In the genomic region with DNA sequence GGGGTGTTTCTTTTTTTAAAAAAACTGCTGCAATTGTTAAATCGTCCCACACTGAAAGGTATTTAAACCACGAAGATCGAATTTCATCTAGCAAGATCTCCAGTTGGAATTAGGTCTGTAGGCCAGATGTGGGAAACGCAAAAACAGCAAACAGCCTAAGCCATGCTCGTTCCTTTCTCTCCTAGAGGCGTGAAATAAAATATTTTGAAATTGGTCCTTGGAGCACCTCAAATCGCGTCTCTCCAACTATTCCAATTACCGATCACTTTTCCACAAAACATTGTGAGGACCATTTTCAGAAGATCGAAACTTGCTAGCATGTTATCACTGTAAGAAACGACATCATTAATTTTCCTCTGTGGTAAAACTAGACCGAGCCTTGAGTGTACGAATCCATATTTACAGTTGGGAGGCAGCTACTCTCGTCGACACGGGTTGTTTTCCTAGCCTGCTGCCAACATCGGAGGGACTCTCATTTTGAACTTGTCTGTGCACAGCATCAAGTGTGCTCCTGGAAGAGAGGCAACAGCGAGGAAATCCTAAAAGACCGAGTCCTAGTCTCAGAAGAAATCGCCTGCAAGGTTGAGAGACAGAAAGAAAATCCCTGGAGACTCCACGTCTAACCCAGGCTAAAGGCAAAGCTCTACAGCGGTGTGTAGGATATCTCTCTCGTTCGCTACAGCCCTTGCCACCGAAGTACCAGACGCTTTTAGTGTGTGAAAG, we compare ENCODE assay signal across 8 mouse cellular contexts. TPM values are rescaled to one million over a fixed set of nuclear protein-coding genes. Genes with fewer than 3 reads are reported as not detected.
DNase-seq lines count a peak whose midpoint lies in the region; ATAC-seq and TF ChIP-seq lines count a peak whose summit lies in the region.

No protein-coding gene starts in this region.

- no peak for ATAC-seq in embryonic facial prominence, embryonic 12.5 days (ENCODE audit: insufficient number of reproducible peaks, insufficient read depth, low FRiP score, low TSS enrichment)
- no peak for ATAC-seq in heart, embryonic 14.5 days (ENCODE audit: insufficient number of reproducible peaks, insufficient read depth, low FRiP score, low read depth)
- no peak for ATAC-seq in lung, embryonic 14.5 days (ENCODE audit: insufficient read depth)
- no peak for ATAC-seq in megakaryocyte-erythroid progenitor cell, adult 5-6 weeks (replicated peaks; ENCODE audit: low FRiP score, low TSS enrichment, poor library complexity, severe bottlenecking)

- TF ChIP-seq POLR2A in CH12.LX (IDR thresholded peaks at IDR 0.05; ENCODE audit: low read depth, low read length) = no peak

- no peak for TF ChIP-seq CTCF in CH12.LX (conservative IDR thresholded peaks at IDR 0.05 in 1 of 2, IDR thresholded peaks at IDR 0.05 in 1 of 2; ENCODE audit: low read depth in 2 of 2, low read length in 2 of 2)
- no peak for TF ChIP-seq CTCF in lung, embryonic 14.5 days (IDR thresholded peaks at IDR 0.05; ENCODE audit: low read depth)

- peak overlapping the region; percentile 76 for H3K4me2 ChIP-seq in CH12.LX (ENCODE audit: insufficient read depth, low read depth, poor library complexity, severe bottlenecking)
- peak overlapping the region; percentile 66 for H3K4me2 ChIP-seq in embryonic facial prominence, embryonic 12.5 days (replicated peaks)
- peak overlapping the region; percentile 85 for H3K4me2 ChIP-seq in heart, embryonic 14.5 days (ENCODE audit: low read length)
- peak overlapping the region; percentile 83 for H3K4me2 ChIP-seq in lung, embryonic 14.5 days

- peak overlapping the region; percentile 50 for H3K9ac ChIP-seq in CH12.LX (ENCODE audit: insufficient read depth, low read depth)
- H3K9ac ChIP-seq in embryonic facial prominence, embryonic 12.5 days = peak overlapping the region; percentile 97
- H3K9ac ChIP-seq in heart, embryonic 14.5 days (ENCODE audit: low read length) = peak overlapping the region; percentile 97
- peak overlapping the region; percentile 99 for H3K9ac ChIP-seq in lung, embryonic 14.5 days

- in situ Hi-C loops in CH12.LX (cut with MboI; ENCODE audit: low pct_ligation_motif_present, low pct_unique_long_range_greater_than_20kb, low sequenced_read_pairs) = loop anchor here (5.0 to 10.0 kb wide), 2 partner anchors 95 to 198 kb away; no protein-coding TSS in a partner anchor

- H3K9me3 ChIP-seq in CH12.LX (replicated peaks; ENCODE audit: low read length) = no peaks in the 10 kb centered on the region
- H3K9me3 ChIP-seq in embryonic facial prominence, embryonic 12.5 days = no peaks in the 10 kb centered on the region
- H3K9me3 ChIP-seq in heart, embryonic 14.5 days (ENCODE audit: control insufficient read depth, low read length) = no peaks in the 10 kb centered on the region
- no peaks in the 10 kb centered on the region for H3K9me3 ChIP-seq in lung, embryonic 14.5 days (ENCODE audit: low read depth, low read length)

- peaks cover 3 to 11% of the 10 kb centered on the region in 2 experiments; a peak in 2 of 4 replicates for H3K4me1 ChIP-seq in CH12.LX (ENCODE audit: control insufficient read depth in 1 of 2, insufficient read depth in 2 of 2)
- 0 out of 2 replicates have a peak, but pooled peaks cover 2% of the 10 kb centered on the region for H3K4me1 ChIP-seq in embryonic facial prominence, embryonic 12.5 days
- H3K4me1 ChIP-seq in heart, embryonic 14.5 days (ENCODE audit: control insufficient read depth in 2 of 2, insufficient read depth in 2 of 2, low read length in 2 of 2) = 0 out of 4 replicates have a peak, but pooled peaks cover 0 to 9% of the 10 kb centered on the region in 2 experiments
- peaks cover 7% of the 10 kb centered on the region for H3K4me1 ChIP-seq in lung, embryonic 14.5 days (ENCODE audit: insufficient read depth)

- DNase-seq in CH12.LX (ENCODE audit: extremely low read depth) = peak; percentile 49
- DNase-seq in adrenal gland, postnatal 10 days = peak; percentile 34
- DNase-seq in large intestine, adult 2 months (ENCODE audit: low read depth, low spot score) = peak; percentile 51
- DNase-seq in lung, embryonic 14.5 days = peak; percentile 72
- peak; percentile 78 for DNase-seq in retina, postnatal 1 day

- dilution Hi-C loops in CH12.LX (cut with MboI; ENCODE audit: extremely low pct_ligation_motif_present, extremely low pct_unique_long_range_greater_than_20kb, low sequenced_read_pairs) = no loop called here

- H3K4me3 ChIP-seq in CH12.LX (replicated peaks in 1 of 3; ENCODE audit: low read depth in 2 of 3, low read length in 2 of 3, poor library complexity in 1 of 3) = peak overlapping the region; percentile 81 to 99 (median 86)
- H3K4me3 ChIP-seq in embryonic facial prominence, embryonic 12.5 days = peak overlapping the region; percentile 83
- peak overlapping the region; percentile 65 to 76 for H3K4me3 ChIP-seq in heart, embryonic 14.5 days (ENCODE audit: control insufficient read depth in 1 of 2, insufficient read depth in 1 of 2, low read depth in 1 of 2, low read length in 2 of 2)
- H3K4me3 ChIP-seq in lung, embryonic 14.5 days (ENCODE audit: low read depth, low read length) = peak overlapping the region; percentile 76

- H3K79me2 ChIP-seq in CH12.LX (replicated peaks; ENCODE audit: control insufficient read depth, extremely low read depth, insufficient read depth, poor library complexity, severe bottlenecking) = peaks cover 30% of the 10 kb centered on the region

- WGBS in embryonic facial prominence, embryonic 12.5 days = under 1% methylated on average over 26 of the region's 26 CpGs
- under 1% methylated on average over 26 of the region's 26 CpGs for WGBS in heart, embryonic 14.5 days
- WGBS in large intestine, adult 2 months = under 1% methylated on average over 26 of the region's 26 CpGs
- under 1% methylated on average over 26 of the region's 26 CpGs for WGBS in lung, embryonic 14.5 days

- no peaks in the 10 kb centered on the region for H3K27me3 ChIP-seq in CH12.LX (replicated peaks)
- H3K27me3 ChIP-seq in embryonic facial prominence, embryonic 12.5 days = no peaks in the 10 kb centered on the region
- H3K27me3 ChIP-seq in heart, embryonic 14.5 days (ENCODE audit: control insufficient read depth, insufficient read depth, low read length) = no peaks in the 10 kb centered on the region
- no peaks in the 10 kb centered on the region for H3K27me3 ChIP-seq in lung, embryonic 14.5 days (ENCODE audit: insufficient read depth, low read length)

- H3K36me3 ChIP-seq in CH12.LX (replicated peaks in 1 of 2; ENCODE audit: control insufficient read depth in 1 of 2, insufficient read depth in 1 of 2, low read length in 1 of 2) = peaks cover 0 to 8% of the 10 kb centered on the region in 2 experiments
- H3K36me3 ChIP-seq in embryonic facial prominence, embryonic 12.5 days = peaks cover 14% of the 10 kb centered on the region
- peaks cover 17% of the 10 kb centered on the region for H3K36me3 ChIP-seq in heart, embryonic 14.5 days (ENCODE audit: control insufficient read depth, insufficient read depth, low read length)
- peaks cover 20% of the 10 kb centered on the region for H3K36me3 ChIP-seq in lung, embryonic 14.5 days (ENCODE audit: insufficient read depth)

- no peak for TF ChIP-seq EP300 in CH12.LX (IDR thresholded peaks at IDR 0.05; ENCODE audit: low read length)

- H3K27ac ChIP-seq in CH12.LX (ENCODE audit: insufficient read depth, low read depth) = peak overlapping the region; percentile 51; the same call in 1 of the 2 replicates
- H3K27ac ChIP-seq in embryonic facial prominence, embryonic 12.5 days = peak overlapping the region; percentile 99
- peak overlapping the region; percentile 75 to 93 for H3K27ac ChIP-seq in heart, embryonic 14.5 days (replicated peaks in 1 of 2; ENCODE audit: control insufficient read depth in 1 of 2, insufficient read depth in 1 of 2, low read depth in 2 of 2, low read length in 2 of 2)
- H3K27ac ChIP-seq in lung, embryonic 14.5 days (ENCODE audit: low read depth) = peak overlapping the region; percentile 98

- no peak for TF ChIP-seq RAD21 in CH12.LX (IDR thresholded peaks at IDR 0.05; ENCODE audit: low read depth, low read length)

TF ChIP-seq in CH12.LX, 34 proteins besides CTCF, POLR2A, EP300 and RAD21:
- 0 out of 2 replicates have a peak, but pooled peaks have one; percentile 11 for TF ChIP-seq MYC (IDR thresholded peaks at IDR 0.05; ENCODE audit: low read depth, low read length)
- peak; percentile 43 for TF ChIP-seq MXI1 (IDR thresholded peaks at IDR 0.05; ENCODE audit: low read depth, low read length)
- TF ChIP-seq MAZ (IDR thresholded peaks at IDR 0.05; ENCODE audit: low read depth, low read length) = no peak
- 0 out of 2 replicates have a peak, but pooled peaks have one; percentile 1 for TF ChIP-seq ZNF384 (IDR thresholded peaks at IDR 0.05; ENCODE audit: low read depth, low read length)
- no peak for TF ChIP-seq KAT2A (IDR thresholded peaks at IDR 0.05; ENCODE audit: insufficient replicate concordance, low read length)
- no peak for TF ChIP-seq MAFK (IDR thresholded peaks at IDR 0.05; ENCODE audit: insufficient replicate concordance, low read length)
- TF ChIP-seq ELF1 (IDR thresholded peaks at IDR 0.05; ENCODE audit: low read depth, low read length) = no peak

RNA-seq across cellular contexts. Expression of gene Marcks, which starts 0.9 kb away (rescaled TPM):
- total RNA-seq in CH12.LX (2012; rRNA removed) (15.3 and 16.9 TPM in 2 replicates), CH12.LX (2014; rRNA removed) (78.4 and 80.7 TPM in 2 replicates)
- 57.3 and 74.2 TPM in 2 replicates for polyA plus RNA-seq in CH12.LX (2012; ENCODE audit: insufficient read length, low read depth)
- total RNA-seq in adrenal gland, postnatal 10 days (2021) = 100 to 1,000 TPM; 107 to 149 TPM
- polyA plus RNA-seq in embryonic facial prominence, embryonic 12.5 days (2016; fragmentation: Nextera tagmentation; extraction: Ambion mirVana) = 249 and 271 TPM in 2 replicates
- 92.2 and 96.5 TPM in 2 replicates for polyA plus RNA-seq in heart, embryonic 14.5 days (2014; fragmentation: Nextera tagmentation; extraction: Ambion mirVana)
- 9.2 and 14.8 TPM in 2 replicates for polyA plus RNA-seq in large intestine, adult 2 months (2012; rRNA removed)
- polyA plus RNA-seq in lung, embryonic 14.5 days (2014; fragmentation: Nextera tagmentation; extraction: Ambion mirVana) = 162 and 168 TPM in 2 replicates
- total RNA-seq in megakaryocyte-erythroid progenitor cell, adult 5-6 weeks (2014; fragmentation: Nextera tagmentation) = 1.1 and 2.2 TPM in 2 replicates
- 2.0 and 3.6 TPM in 2 replicates for total RNA-seq in megakaryocyte-erythroid progenitor cell, adult 5-6 weeks (2017)
